Mouse (Mus musculus): ENCODE results near the gene Emilin2. TPM values are rescaled to one million over a fixed set of nuclear protein-coding genes. Genes with fewer than 3 reads are reported as not detected.
A peak's percentile ranks its signal among the peaks of the same experiment; 100 is the strongest.

Emilin2 gene
- 1.2 and 1.4 TPM in 2 replicates for polyA plus RNA-seq (2015; fragmentation: Nextera tagmentation; extraction: Ambion mirVana)

- Histone ChIP-seq H3K4me1 (replicated peaks; ENCODE audit: control insufficient read depth, insufficient read depth, low read length) (peaks cover 12% of the 10 kb centered on the region), H3K9ac (replicated peaks; ENCODE audit: low read depth, low read length) (peak within 1 kb of the TSS; percentile 58), H3K4me2 (ENCODE audit: low read length) (peak within 1 kb of the TSS; percentile 86), H3K27ac (ENCODE audit: low read length) (no peak within 1 kb of the TSS), H3K36me3 (ENCODE audit: control insufficient read depth, insufficient read depth) (no peaks in the 10 kb centered on the region), H3K27me3 (replicated peaks; ENCODE audit: control insufficient read depth, insufficient read depth, low read length) (peaks cover 21% of the 10 kb centered on the region), H3K4me3 (replicated peaks; ENCODE audit: low read length) (peak within 1 kb of the TSS; percentile 44), H3K9me3 (ENCODE audit: control insufficient read depth, low read length) (no peaks in the 10 kb centered on the region)
- ATAC-seq = no peak
- 11% methylated on average over 20 of the region's 20 CpGs for WGBS
Observed at GRCm38 (mm10) chr17:71311340-71312171, at the start of gene Emilin2. Gene Emilin2, minus strand, starts transcription at chr17:71311978.

DNA sequence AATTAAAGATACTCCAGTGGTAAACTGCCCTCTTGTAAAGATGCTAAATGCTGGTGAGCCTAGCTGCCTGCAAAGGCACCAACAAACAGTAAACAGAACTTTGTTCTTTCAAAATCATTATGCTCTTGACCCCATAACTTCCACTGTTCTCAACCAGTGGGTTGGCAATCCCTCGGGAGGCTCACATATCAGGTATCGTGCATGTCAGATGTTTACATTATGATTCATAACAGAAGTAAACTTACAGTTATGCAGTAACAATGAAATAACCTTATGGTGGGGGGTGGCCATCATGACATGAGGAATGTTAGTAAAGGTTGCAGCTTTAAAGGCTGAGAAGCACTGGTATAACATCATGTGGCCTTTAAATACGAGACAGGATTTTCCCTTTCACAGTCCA is 43.7 kb upstream of the Emilin2 start:
- Histone ChIP-seq H3K27me3 (replicated peaks; ENCODE audit: control insufficient read depth, insufficient read depth, low read length) (no peaks in the 10 kb centered on the region), H3K4me3 (replicated peaks; ENCODE audit: low read length) (no peak overlapping the region), H3K4me2 (ENCODE audit: low read length) (no peak overlapping the region), H3K27ac (ENCODE audit: low read length) (no peak overlapping the region), H3K9ac (replicated peaks; ENCODE audit: low read depth, low read length) (no peak overlapping the region), H3K4me1 (replicated peaks; ENCODE audit: control insufficient read depth, insufficient read depth, low read length) (no peaks in the 10 kb centered on the region), H3K36me3 (ENCODE audit: control insufficient read depth, insufficient read depth) (peaks cover 6% of the 10 kb centered on the region; the same call in 1 of the 2 replicates), H3K9me3 (ENCODE audit: control insufficient read depth, low read length) (no peaks in the 10 kb centered on the region)
- 90% methylated on average over 3 of the region's 3 CpGs for WGBS
- no peak for ATAC-seq

- ATAC-seq = no peak
- no peaks in the 10 kb centered on the region for H3K9me3 ChIP-seq (ENCODE audit: control insufficient read depth, low read length)
- peaks cover 4% of the 10 kb centered on the region; the same call in 1 of the 2 replicates for H3K36me3 ChIP-seq (ENCODE audit: control insufficient read depth, insufficient read depth)
- H3K27me3 ChIP-seq (replicated peaks; ENCODE audit: control insufficient read depth, insufficient read depth, low read length) = no peaks in the 10 kb centered on the region
- H3K4me2 ChIP-seq (ENCODE audit: low read length) = no peak overlapping the region
- 96% methylated on average over 11 of the region's 11 CpGs for WGBS
- no peak overlapping the region for H3K4me3 ChIP-seq (replicated peaks; ENCODE audit: low read length)
- no peak overlapping the region for H3K9ac ChIP-seq (replicated peaks; ENCODE audit: low read depth, low read length)
- no peaks in the 10 kb centered on the region for H3K4me1 ChIP-seq (replicated peaks; ENCODE audit: control insufficient read depth, insufficient read depth, low read length)
- H3K27ac ChIP-seq (ENCODE audit: low read length) = no peak overlapping the region
Observed at GRCm38 (mm10) chr17:71354205-71354604, 42.4 kb upstream of the Emilin2 start.

- peaks cover 10% of the 10 kb centered on the region; the same call in 1 of the 2 replicates for H3K36me3 ChIP-seq (ENCODE audit: control insufficient read depth, insufficient read depth)
- no peaks in the 10 kb centered on the region for H3K4me1 ChIP-seq (replicated peaks; ENCODE audit: control insufficient read depth, insufficient read depth, low read length)
- H3K27ac ChIP-seq (ENCODE audit: low read length) = no peak overlapping the region
- 87% methylated on average over 3 of the region's 3 CpGs for WGBS
- no peaks in the 10 kb centered on the region for H3K27me3 ChIP-seq (replicated peaks; ENCODE audit: control insufficient read depth, insufficient read depth, low read length)
- ATAC-seq = no peak
- no peak overlapping the region for H3K4me3 ChIP-seq (replicated peaks; ENCODE audit: low read length)
- H3K9me3 ChIP-seq (ENCODE audit: control insufficient read depth, low read length) = no peaks in the 10 kb centered on the region
- H3K9ac ChIP-seq (replicated peaks; ENCODE audit: low read depth, low read length) = no peak overlapping the region
- H3K4me2 ChIP-seq (ENCODE audit: low read length) = no peak overlapping the region
Observed at GRCm38 (mm10) chr17:71348188-71348587, 36.4 kb upstream of the Emilin2 start.

GRCm38 (mm10) chr17:71342006-71342405 is 30.2 kb upstream of the Emilin2 start:
- ATAC-seq = no peak
- WGBS = 89% methylated on average over 3 of the region's 3 CpGs

GRCm38 (mm10) chr17:71338627-71339026 is 26.8 kb upstream of the Emilin2 start:
- Histone ChIP-seq H3K9ac (replicated peaks; ENCODE audit: low read depth, low read length) (no peak overlapping the region), H3K27me3 (replicated peaks; ENCODE audit: control insufficient read depth, insufficient read depth, low read length) (no peaks in the 10 kb centered on the region), H3K27ac (ENCODE audit: low read length) (no peak overlapping the region), H3K36me3 (ENCODE audit: control insufficient read depth, insufficient read depth) (0 out of 2 replicates have a peak, but pooled peaks cover 2% of the 10 kb centered on the region), H3K4me1 (replicated peaks; ENCODE audit: control insufficient read depth, insufficient read depth, low read length) (no peaks in the 10 kb centered on the region), H3K4me2 (ENCODE audit: low read length) (no peak overlapping the region), H3K4me3 (replicated peaks; ENCODE audit: low read length) (no peak overlapping the region), H3K9me3 (ENCODE audit: control insufficient read depth, low read length) (no peaks in the 10 kb centered on the region)
- WGBS = 95% methylated on average over 6 of the region's 6 CpGs
- ATAC-seq = no peak

More at GRCm38 (mm10) chr17:71342006-71342405, 30.2 kb upstream of the Emilin2 start:
- Histone ChIP-seq H3K9ac (replicated peaks; ENCODE audit: low read depth, low read length) (no peak overlapping the region), H3K9me3 (ENCODE audit: control insufficient read depth, low read length) (no peaks in the 10 kb centered on the region), H3K4me3 (replicated peaks; ENCODE audit: low read length) (no peak overlapping the region), H3K4me1 (replicated peaks; ENCODE audit: control insufficient read depth, insufficient read depth, low read length) (no peaks in the 10 kb centered on the region), H3K27me3 (replicated peaks; ENCODE audit: control insufficient read depth, insufficient read depth, low read length) (no peaks in the 10 kb centered on the region), H3K4me2 (ENCODE audit: low read length) (no peak overlapping the region), H3K27ac (ENCODE audit: low read length) (no peak overlapping the region), H3K36me3 (ENCODE audit: control insufficient read depth, insufficient read depth) (0 out of 2 replicates have a peak, but pooled peaks cover 2% of the 10 kb centered on the region)

DNA sequence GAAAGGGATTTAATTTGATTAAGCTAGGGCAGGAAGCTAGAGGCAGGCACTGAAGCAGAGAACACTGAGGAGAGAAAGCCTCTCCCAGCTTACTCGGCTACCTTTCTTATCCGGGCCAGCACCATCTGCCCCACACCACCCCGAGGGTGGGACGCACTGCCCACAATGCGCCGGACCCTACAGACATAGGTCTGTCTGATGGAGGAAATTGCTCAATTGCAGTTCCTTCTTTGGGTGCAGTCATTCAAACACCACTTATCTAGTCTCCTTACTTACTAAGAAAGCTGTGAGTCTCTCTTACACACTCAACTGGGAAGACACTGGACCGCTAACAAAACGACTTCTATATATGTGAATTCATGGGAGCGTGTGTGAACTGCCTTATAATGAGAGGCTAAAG is 25.8 kb upstream of the Emilin2 start:
- no peaks in the 10 kb centered on the region for H3K36me3 ChIP-seq (ENCODE audit: control insufficient read depth, insufficient read depth)
- WGBS = 88% methylated on average over 9 of the region's 9 CpGs
- H3K9ac ChIP-seq (replicated peaks; ENCODE audit: low read depth, low read length) = no peak overlapping the region
- H3K27ac ChIP-seq (ENCODE audit: low read length) = no peak overlapping the region
- no peaks in the 10 kb centered on the region for H3K27me3 ChIP-seq (replicated peaks; ENCODE audit: control insufficient read depth, insufficient read depth, low read length)
- H3K9me3 ChIP-seq (ENCODE audit: control insufficient read depth, low read length) = no peaks in the 10 kb centered on the region
- no peaks in the 10 kb centered on the region for H3K4me1 ChIP-seq (replicated peaks; ENCODE audit: control insufficient read depth, insufficient read depth, low read length)
- H3K4me2 ChIP-seq (ENCODE audit: low read length) = no peak overlapping the region
- no peak for ATAC-seq
- no peak overlapping the region for H3K4me3 ChIP-seq (replicated peaks; ENCODE audit: low read length)

DNA sequence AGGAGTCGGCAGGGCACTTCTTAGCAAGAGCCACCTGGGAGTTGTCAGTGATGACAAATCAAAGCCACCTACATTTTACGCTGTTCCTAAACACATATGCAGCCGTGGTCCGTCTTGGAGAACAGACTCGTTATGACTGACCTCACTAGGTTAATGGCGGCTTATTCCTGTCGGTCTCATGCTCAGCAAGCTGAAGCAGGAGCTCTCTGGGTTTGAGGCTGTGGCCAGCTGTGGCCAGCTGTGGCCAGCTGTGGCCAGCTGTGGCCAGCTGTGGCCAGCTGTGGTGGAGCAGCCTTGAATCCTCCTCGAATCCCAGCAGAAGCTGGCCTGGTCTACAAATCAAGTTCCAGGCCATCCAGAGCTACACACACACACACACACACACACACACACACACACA is 24.6 kb upstream of the Emilin2 start:
- H3K36me3 ChIP-seq (ENCODE audit: control insufficient read depth, insufficient read depth) = no peaks in the 10 kb centered on the region
- H3K9ac ChIP-seq (replicated peaks; ENCODE audit: low read depth, low read length) = no peak overlapping the region
- no peaks in the 10 kb centered on the region for H3K9me3 ChIP-seq (ENCODE audit: control insufficient read depth, low read length)
- H3K27me3 ChIP-seq (replicated peaks; ENCODE audit: control insufficient read depth, insufficient read depth, low read length) = no peaks in the 10 kb centered on the region
- no peak for ATAC-seq
- H3K4me3 ChIP-seq (replicated peaks; ENCODE audit: low read length) = no peak overlapping the region
- H3K4me2 ChIP-seq (ENCODE audit: low read length) = no peak overlapping the region
- WGBS = 82% methylated on average over 8 of the region's 8 CpGs
- no peak overlapping the region for H3K27ac ChIP-seq (ENCODE audit: low read length)
- H3K4me1 ChIP-seq (replicated peaks; ENCODE audit: control insufficient read depth, insufficient read depth, low read length) = no peaks in the 10 kb centered on the region

DNA sequence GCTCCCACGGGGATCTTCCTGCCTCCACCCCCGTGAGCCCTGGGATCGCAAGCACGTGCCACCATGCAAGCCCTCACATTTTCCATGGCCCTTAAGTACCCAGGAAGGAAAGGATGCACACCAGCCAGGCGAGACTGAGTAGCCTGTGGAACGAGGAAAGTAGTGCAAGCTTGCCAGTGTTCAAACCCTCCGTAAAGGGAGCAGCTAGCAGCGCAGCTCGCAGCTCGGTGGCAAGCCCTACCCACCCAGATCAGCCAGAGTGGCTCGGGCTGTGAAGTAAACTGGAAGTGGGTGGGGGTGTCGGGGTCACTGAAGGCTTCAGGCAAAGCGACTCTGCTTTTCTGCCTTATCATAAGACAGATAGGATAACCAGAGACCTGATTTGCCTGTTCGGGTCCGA is 20.5 kb upstream of the Emilin2 start:
- Histone ChIP-seq H3K4me2 (ENCODE audit: low read length) (no peak overlapping the region), H3K27ac (ENCODE audit: low read length) (no peak overlapping the region), H3K27me3 (replicated peaks; ENCODE audit: control insufficient read depth, insufficient read depth, low read length) (no peaks in the 10 kb centered on the region), H3K36me3 (ENCODE audit: control insufficient read depth, insufficient read depth) (no peaks in the 10 kb centered on the region), H3K9ac (replicated peaks; ENCODE audit: low read depth, low read length) (no peak overlapping the region), H3K9me3 (ENCODE audit: control insufficient read depth, low read length) (no peaks in the 10 kb centered on the region), H3K4me1 (replicated peaks; ENCODE audit: control insufficient read depth, insufficient read depth, low read length) (no peaks in the 10 kb centered on the region), H3K4me3 (replicated peaks; ENCODE audit: low read length) (no peak overlapping the region)
- WGBS = 76% methylated on average over 15 of the region's 15 CpGs
- ATAC-seq = no peak

All from forebrain, embryonic 16.5 days (tissue).